Mouse (Mus musculus) midbrain, postnatal 0 days (tissue): ENCODE data around the gene Gtf3c6. TPM values are rescaled to one million over a fixed set of nuclear protein-coding genes. Genes with fewer than 3 reads are reported as not detected.

Experiments used
- ATAC-seq: fragments of 200-750 bp; cut with Nextera tagmentation; 2 replicates; pipeline ENCODE4 v1.8.0; 2017; ENCODE audit warnings: moderate number of reproducible peaks, mild to moderate bottlenecking, moderate TSS enrichment, moderate library complexity; ENCODE audit not compliant: low FRiP score
- DNase-seq: peaks from one replicate; pipeline ENCODE4 v3.0.0-alpha.2; 2015; ENCODE audit warnings: low spot score
- H3K27ac ChIP-seq: fragments of 300-500 bp; sonication (generic); 2 replicates; pipeline ENCODE4 v1.5.1; 2014; ENCODE audit warnings: low read depth, mild to moderate bottlenecking, low read length, mixed read lengths
- H3K27me3 ChIP-seq: fragments of 300-500 bp; sonication (generic); 2 replicates; pipeline ENCODE4 v1.6.1; 2014; ENCODE audit warnings: low read length, control low read depth, mixed read lengths; ENCODE audit not compliant: insufficient read depth
- H3K36me3 ChIP-seq: fragments of 300-500 bp; sonication (generic); 2 replicates; pipeline ENCODE4 v1.6.1; 2014; ENCODE audit warnings: low read length, control low read depth, mixed read lengths; ENCODE audit not compliant: insufficient read depth
- H3K4me1 ChIP-seq: fragments of 300-500 bp; sonication (generic); 2 replicates; pipeline ENCODE4 v1.6.1; 2014; ENCODE audit warnings: mild to moderate bottlenecking, control low read depth, antibody characterized with exemption, low read length, mixed read lengths; ENCODE audit not compliant: insufficient read depth
- H3K4me2 ChIP-seq: fragments of 300-500 bp; sonication (generic); 2 replicates; pipeline ENCODE4 v1.6.1; 2014; ENCODE audit warnings: low read depth, mild to moderate bottlenecking, low read length, mixed read lengths; ENCODE audit not compliant: poor library complexity, severe bottlenecking
- H3K4me3 ChIP-seq: fragments of 300-500 bp; sonication (generic); 2 replicates; pipeline ENCODE4 v1.5.1; 2014; ENCODE audit warnings: low read depth, mild to moderate bottlenecking, low read length, moderate library complexity
- H3K9ac ChIP-seq: fragments of 300-500 bp; sonication (generic); replicated peaks from 2 replicates; pipeline ENCODE4 v1.6.1; 2014; ENCODE audit warnings: mild to moderate bottlenecking, low read length, moderate library complexity, mixed read lengths; ENCODE audit not compliant: poor library complexity, severe bottlenecking
- H3K9me3 ChIP-seq: fragments of 300-500 bp; sonication (generic); 2 replicates; pipeline ENCODE4 v1.6.1; 2016; ENCODE audit warnings: low read length, control low read depth
- CTCF ChIP-seq: IDR thresholded peaks from 2 replicates; pipeline ENCODE4 v1.5.1; 2016; ENCODE audit warnings: antibody characterized with exemption, mild to moderate bottlenecking
- WGBS: fragments of 180-500 bp; shearing (Covaris S2); extraction: QIAGEN DNeasy Blood & Tissue Kit; methylation state at CpG from one replicate; pipeline ENCODE4 v1.1.7; 2014; 5-methylcytosine and 5-hydroxymethylcytosine counted together
- polyA plus RNA-seq: library from polyadenylated mRNA; unstranded; fragments of >200 nt; fragmentation: Nextera tagmentation; extraction: Ambion mirVana; gene quantifications from 2 replicates; pipeline ENCODE4 v1.2.1, GENCODE M21; 2015
- total RNA-seq: library from RNA; depleted of rRNA; stranded (reverse); fragments of >200 nt; gene quantifications from 2 replicates; pipeline ENCODE4 v1.2.3, GENCODE M21; 2014

Gene Gtf3c6
- total and polyA plus RNA-seq, 2 experiments from 2014 or later = 28.9 to 56.2 TPM

DNA sequence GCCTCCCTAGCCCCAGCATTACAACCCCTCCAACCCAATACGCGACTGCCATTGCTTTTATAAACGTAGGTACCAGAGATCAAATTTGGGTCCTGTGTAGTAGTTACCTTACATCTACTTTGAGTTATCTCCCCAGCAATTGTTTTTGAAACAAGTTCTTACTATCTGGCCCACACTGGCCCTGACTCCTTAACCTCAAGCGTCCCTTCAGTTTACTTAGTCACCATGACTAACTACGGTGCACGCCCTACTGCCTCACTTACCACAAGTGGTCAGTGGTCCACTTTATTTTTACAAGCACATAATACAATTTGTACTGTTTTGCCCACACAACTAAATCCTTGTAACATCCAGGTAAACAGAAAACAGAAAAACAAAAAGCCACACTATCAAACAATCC lies 34.7 kb upstream of the Gtf3c6 start:
- WGBS = 96% methylated on average over 6 of the region's 6 CpGs
- Histone ChIP-seq H3K27me3 (no peaks in the 10 kb centered on the region), H3K4me2 (no peak overlapping the region), H3K9me3 (no peaks in the 10 kb centered on the region), H3K27ac (no peak overlapping the region), H3K36me3 (peaks cover 3% of the 10 kb centered on the region; the same call in 1 of the 2 replicates), H3K9ac (no peak overlapping the region), H3K4me3 (no peak overlapping the region), H3K4me1 (no peaks in the 10 kb centered on the region)
- TF ChIP-seq CTCF = no peak
- DNase-seq (no peak), ATAC-seq (no peak)

DNA sequence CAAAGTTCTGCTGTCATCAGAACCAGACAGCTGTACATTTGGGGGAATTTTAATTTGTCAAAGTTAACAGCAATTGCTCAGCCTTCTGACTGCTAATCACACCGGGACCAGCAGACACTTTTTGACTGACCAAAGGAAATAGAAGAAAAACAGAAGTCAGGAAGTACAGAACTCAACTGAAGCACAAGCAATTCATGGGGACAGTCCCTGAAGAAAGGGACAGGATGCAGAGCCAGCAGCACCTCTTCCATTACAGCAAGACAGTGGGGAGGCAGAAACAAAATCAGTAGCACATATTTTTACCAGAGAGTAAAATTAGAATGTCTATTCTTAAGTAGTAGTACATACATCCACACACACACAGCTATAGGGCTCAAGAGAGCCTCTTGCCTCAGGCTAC lies 28.9 kb upstream of the Gtf3c6 start:
- DNase-seq (no peak), ATAC-seq (no peak)
- Histone ChIP-seq H3K27ac (no peak overlapping the region), H3K9ac (no peak overlapping the region), H3K4me1 (no peaks in the 10 kb centered on the region), H3K9me3 (no peaks in the 10 kb centered on the region), H3K27me3 (no peaks in the 10 kb centered on the region), H3K4me3 (no peak overlapping the region), H3K4me2 (no peak overlapping the region), H3K36me3 (peaks cover 3% of the 10 kb centered on the region; the same call in 1 of the 2 replicates)
- 100% methylated on average over 1 of the region's 1 CpGs for WGBS
- TF ChIP-seq CTCF = no peak

- H3K4me2 ChIP-seq = no peak overlapping the region
- no peaks in the 10 kb centered on the region for H3K9me3 ChIP-seq
- H3K36me3 ChIP-seq = peaks cover 3% of the 10 kb centered on the region; the same call in 1 of the 2 replicates
- H3K4me1 ChIP-seq = no peaks in the 10 kb centered on the region
- DNase-seq = no peak
- no peak for ATAC-seq
- WGBS = 69% methylated on average over 1 of the region's 1 CpGs
- no peak for TF ChIP-seq CTCF
- no peak overlapping the region for H3K4me3 ChIP-seq
- no peak overlapping the region for H3K9ac ChIP-seq
- H3K27me3 ChIP-seq = no peaks in the 10 kb centered on the region
- no peak overlapping the region for H3K27ac ChIP-seq
Observed at GRCm38 (mm10) chr10:40285571-40285970, 27.7 kb upstream of the Gtf3c6 start.

- Histone ChIP-seq H3K4me3 (no peak overlapping the region), H3K4me1 (no peaks in the 10 kb centered on the region), H3K4me2 (no peak overlapping the region), H3K27ac (no peak overlapping the region), H3K9ac (no peak overlapping the region), H3K9me3 (no peaks in the 10 kb centered on the region), H3K36me3 (peaks cover 3% of the 10 kb centered on the region; the same call in 1 of the 2 replicates), H3K27me3 (no peaks in the 10 kb centered on the region)
- WGBS = 96% methylated on average over 3 of the region's 3 CpGs
- DNase-seq (no peak), ATAC-seq (no peak)
- TF ChIP-seq CTCF = no peak
Observed at GRCm38 (mm10) chr10:40284997-40285396, 27.1 kb upstream of the Gtf3c6 start.

- H3K9me3 ChIP-seq = no peaks in the 10 kb centered on the region
- DNase-seq = no peak
- WGBS = 84% methylated on average over 10 of the region's 10 CpGs
- H3K4me3 ChIP-seq = no peak overlapping the region
- H3K36me3 ChIP-seq = no peaks in the 10 kb centered on the region
- no peak overlapping the region for H3K4me2 ChIP-seq
- no peak for TF ChIP-seq CTCF
- H3K27me3 ChIP-seq = no peaks in the 10 kb centered on the region
- no peak; the same call in 1 of the 2 replicates for ATAC-seq
- no peak overlapping the region for H3K9ac ChIP-seq
- H3K27ac ChIP-seq = no peak overlapping the region
- H3K4me1 ChIP-seq = no peaks in the 10 kb centered on the region
Observed at GRCm38 (mm10) chr10:40284179-40284831, 26.4 kb upstream of the Gtf3c6 start.

- H3K9ac ChIP-seq = no peak overlapping the region
- no peaks in the 10 kb centered on the region for H3K36me3 ChIP-seq
- no peak overlapping the region for H3K4me2 ChIP-seq
- H3K27ac ChIP-seq = no peak overlapping the region
- TF ChIP-seq CTCF = no peak
- no peaks in the 10 kb centered on the region for H3K9me3 ChIP-seq
- H3K4me1 ChIP-seq = no peaks in the 10 kb centered on the region
- no peak overlapping the region for H3K4me3 ChIP-seq
- WGBS = 88% methylated on average over 9 of the region's 9 CpGs
- DNase-seq = no peak
- no peak for ATAC-seq
- H3K27me3 ChIP-seq = no peaks in the 10 kb centered on the region
Observed at GRCm38 (mm10) chr10:40283636-40284035, 25.7 kb upstream of the Gtf3c6 start.
